Mouse (Mus musculus) bone marrow, adult 2 months (tissue): Measurements from ENCODE around the gene Dusp2. TPM values are rescaled to one million over a fixed set of nuclear protein-coding genes. Genes with fewer than 3 reads are reported as not detected.

Source experiments
- H3K27ac ChIP-seq: fragments of 200-500 bp; 2 replicates; pipeline ENCODE4 v1.5.1; 2012; ENCODE audit warnings: low read depth, mild to moderate bottlenecking, control low read depth, inconsistent platforms, low read length; ENCODE audit not compliant: control insufficient read depth, poor library complexity, insufficient read depth
- H3K4me1 ChIP-seq: fragments of 200-500 bp; 2 replicates; pipeline ENCODE4 v1.6.1; 2011; ENCODE audit warnings: low read length; ENCODE audit not compliant: control insufficient read depth, insufficient read depth
- H3K4me3 ChIP-seq: fragments of 200-500 bp; replicated peaks from 2 replicates; pipeline ENCODE3; 2011; ENCODE audit warnings: mild to moderate bottlenecking, low read depth, low read length, control low read depth; ENCODE audit not compliant: control insufficient read depth
- CTCF ChIP-seq: fragments of 200-500 bp; IDR thresholded peaks from 2 replicates; pipeline ENCODE4 v1.5.1; 2011; ENCODE audit warnings: low read length, control low read depth; ENCODE audit not compliant: control insufficient read depth, insufficient read depth
- POLR2A ChIP-seq: fragments of 200-500 bp; IDR thresholded peaks from 2 replicates; pipeline ENCODE4 v1.6.1; 2011; ENCODE audit warnings: low read depth, mild to moderate bottlenecking, control low read depth, low read length, borderline replicate concordance; ENCODE audit not compliant: control insufficient read depth
- WGBS: fragments of 180-500 bp; shearing (Covaris S2); methylation state at CpG from one replicate; pipeline ENCODE4 v1.1.7; 2018; 5-methylcytosine and 5-hydroxymethylcytosine counted together
- polyA plus RNA-seq: library from polyadenylated mRNA; stranded (reverse); fragments of >200 nt; gene quantifications from 2 replicates; pipeline ENCODE4 v1.2.4, GENCODE M21; 2011; ENCODE audit warnings: low replicate concordance; ENCODE audit not compliant: missing spikeins, insufficient read depth, insufficient read length

Dusp2 gene
- polyA plus RNA-seq, 1 experiment: 23.2 TPM

- Histone ChIP-seq H3K4me1 (peaks cover 3% of the 10 kb centered on the region), H3K27ac (no peak overlapping the region), H3K4me3 (no peak overlapping the region)
- TF ChIP-seq CTCF (peak; percentile 13; the same call in 1 of the 2 replicates), POLR2A (no peak)
These were observed 29.8 kb upstream of the Dusp2 start for GRCm38 (mm10) chr2:127306123-127306522.

GRCm38 (mm10) chr2:127307179-127307578, 28.8 kb upstream of the Dusp2 start:
- 28% methylated on average over 3 of the region's 3 CpGs for WGBS
- TF ChIP-seq CTCF (no peak), POLR2A (no peak)
- no peak overlapping the region for H3K27ac ChIP-seq
- no peak overlapping the region for H3K4me3 ChIP-seq
- H3K4me1 ChIP-seq: peaks cover 1% of the 10 kb centered on the region

- H3K4me3 ChIP-seq: no peak overlapping the region
- TF ChIP-seq CTCF: peak; percentile 21; the same call in 1 of the 2 replicates
- TF ChIP-seq POLR2A: no peak
- 88% methylated on average over 2 of the region's 2 CpGs for WGBS
- H3K4me1 ChIP-seq: peaks cover 1% of the 10 kb centered on the region
- H3K27ac ChIP-seq: no peak overlapping the region
These were observed 27.3 kb upstream of the Dusp2 start for GRCm38 (mm10) chr2:127308660-127309059.

GRCm38 (mm10) chr2:127310246-127310645, 25.7 kb upstream of the Dusp2 start:
- peaks cover 3% of the 10 kb centered on the region for H3K4me1 ChIP-seq

GRCm38 (mm10) chr2:127310685-127311084, 25.3 kb upstream of the Dusp2 start:
- 47% methylated on average over 7 of the region's 7 CpGs for WGBS
- H3K4me1 ChIP-seq: peaks cover 3% of the 10 kb centered on the region
- H3K4me3 ChIP-seq: no peak overlapping the region
- H3K27ac ChIP-seq: no peak overlapping the region
- TF ChIP-seq CTCF (no peak), POLR2A (no peak)

More at GRCm38 (mm10) chr2:127310246-127310645, 25.7 kb upstream of the Dusp2 start:
- H3K27ac ChIP-seq: no peak overlapping the region
- TF ChIP-seq CTCF (no peak), POLR2A (no peak)
- WGBS: 21% methylated on average over 2 of the region's 2 CpGs
- H3K4me3 ChIP-seq: no peak overlapping the region

GRCm38 (mm10) chr2:127311193-127311592, 24.8 kb upstream of the Dusp2 start:
- Histone ChIP-seq H3K4me3 (no peak overlapping the region), H3K4me1 (peaks cover 3% of the 10 kb centered on the region), H3K27ac (no peak overlapping the region)
- 83% methylated on average over 1 of the region's 1 CpGs for WGBS
- no peak for TF ChIP-seq CTCF
- no peak for TF ChIP-seq POLR2A

GRCm38 (mm10) chr2:127312801-127313200, 23.2 kb upstream of the Dusp2 start:
- TF ChIP-seq CTCF: no peak
- TF ChIP-seq POLR2A: no peak
- Histone ChIP-seq H3K27ac (no peak overlapping the region), H3K4me1 (peaks cover 3% of the 10 kb centered on the region), H3K4me3 (no peak overlapping the region)
- 88% methylated on average over 4 of the region's 4 CpGs for WGBS

- TF ChIP-seq POLR2A (no peak), CTCF (no peak)
- Histone ChIP-seq H3K27ac (0 out of 2 replicates have a peak overlapping the region, but pooled peaks have one; percentile 76), H3K4me3 (no peak overlapping the region), H3K4me1 (peaks cover 4% of the 10 kb centered on the region)
- whole genome bisulfite sequencing: 52% methylated on average over 4 of the region's 4 CpGs
These were observed 22.1 kb upstream of the Dusp2 start for GRCm38 (mm10) chr2:127313878-127314277.
